Mouse (Mus musculus): Measurements from ENCODE around the gene Smlr1.

Gene Smlr1

DNA sequence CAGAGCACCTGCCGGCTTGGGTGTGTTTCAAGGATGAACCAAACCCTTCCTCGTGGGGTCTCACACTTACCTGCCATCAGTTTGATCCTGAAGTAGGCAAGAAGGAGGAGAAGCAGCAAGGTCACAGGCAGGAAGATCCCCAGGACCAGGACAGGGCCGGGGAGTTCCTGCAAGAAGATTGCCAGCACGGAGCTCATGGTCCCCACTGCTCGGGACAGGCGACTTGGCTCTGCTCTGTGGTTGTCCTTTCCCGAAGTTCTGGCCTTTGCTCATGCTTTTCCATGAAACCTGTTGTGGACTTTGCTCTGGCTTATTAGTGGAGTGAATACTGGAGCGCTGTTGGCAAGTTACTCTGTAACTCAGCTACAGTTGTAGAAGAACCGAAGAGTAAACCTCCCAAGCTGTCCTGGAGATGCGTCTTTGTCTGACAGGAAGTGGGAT, at the start of gene Smlr1:
TSS of gene Smlr1 (minus strand) at position 377 of the 441 bp plus-strand sequence.
- DNase-seq (ENCODE audit: low spot score) = no peak

DNA sequence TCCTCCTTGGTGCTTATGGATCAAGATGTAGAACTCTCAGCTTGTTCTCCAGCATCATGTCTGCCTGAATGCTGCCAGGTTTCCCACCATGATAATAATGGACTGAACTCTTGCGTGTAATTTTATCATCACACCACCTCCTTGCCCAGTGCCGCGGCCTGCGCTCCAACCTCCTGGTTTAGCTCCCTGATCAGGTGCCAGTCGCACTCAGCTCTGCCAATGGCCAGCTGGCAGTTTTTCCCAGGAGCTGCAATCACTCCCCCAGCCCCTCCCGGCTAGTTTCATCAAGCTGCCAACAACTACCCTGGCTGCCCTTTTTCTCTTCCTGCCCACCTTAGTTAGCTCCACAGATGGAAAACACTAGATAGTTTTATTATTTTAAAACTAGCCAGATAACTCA, 48.8 kb upstream of the Smlr1 start:
- no peak for DNase-seq (ENCODE audit: low spot score)

DNA sequence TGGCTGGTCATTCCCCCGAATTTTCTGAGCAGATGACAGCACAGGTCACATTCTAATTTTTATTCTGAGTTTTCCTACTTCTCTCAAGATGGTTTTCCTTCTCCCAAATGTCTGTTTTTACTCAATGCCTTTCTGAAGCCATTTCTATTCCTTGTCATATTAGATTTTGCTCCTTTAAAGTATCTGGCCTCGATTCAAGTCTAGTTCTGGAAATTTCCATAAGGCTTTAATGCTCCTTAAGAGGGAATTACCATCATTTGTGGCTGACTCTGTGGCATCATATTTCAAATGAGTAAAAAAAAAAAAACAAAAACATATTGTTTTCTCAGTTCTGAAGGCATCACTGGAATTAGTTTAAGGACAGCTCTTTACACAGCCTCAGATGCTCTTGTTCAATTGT, 44.0 kb upstream of the Smlr1 start:
- DNase-seq (ENCODE audit: low spot score) = no peak

DNA sequence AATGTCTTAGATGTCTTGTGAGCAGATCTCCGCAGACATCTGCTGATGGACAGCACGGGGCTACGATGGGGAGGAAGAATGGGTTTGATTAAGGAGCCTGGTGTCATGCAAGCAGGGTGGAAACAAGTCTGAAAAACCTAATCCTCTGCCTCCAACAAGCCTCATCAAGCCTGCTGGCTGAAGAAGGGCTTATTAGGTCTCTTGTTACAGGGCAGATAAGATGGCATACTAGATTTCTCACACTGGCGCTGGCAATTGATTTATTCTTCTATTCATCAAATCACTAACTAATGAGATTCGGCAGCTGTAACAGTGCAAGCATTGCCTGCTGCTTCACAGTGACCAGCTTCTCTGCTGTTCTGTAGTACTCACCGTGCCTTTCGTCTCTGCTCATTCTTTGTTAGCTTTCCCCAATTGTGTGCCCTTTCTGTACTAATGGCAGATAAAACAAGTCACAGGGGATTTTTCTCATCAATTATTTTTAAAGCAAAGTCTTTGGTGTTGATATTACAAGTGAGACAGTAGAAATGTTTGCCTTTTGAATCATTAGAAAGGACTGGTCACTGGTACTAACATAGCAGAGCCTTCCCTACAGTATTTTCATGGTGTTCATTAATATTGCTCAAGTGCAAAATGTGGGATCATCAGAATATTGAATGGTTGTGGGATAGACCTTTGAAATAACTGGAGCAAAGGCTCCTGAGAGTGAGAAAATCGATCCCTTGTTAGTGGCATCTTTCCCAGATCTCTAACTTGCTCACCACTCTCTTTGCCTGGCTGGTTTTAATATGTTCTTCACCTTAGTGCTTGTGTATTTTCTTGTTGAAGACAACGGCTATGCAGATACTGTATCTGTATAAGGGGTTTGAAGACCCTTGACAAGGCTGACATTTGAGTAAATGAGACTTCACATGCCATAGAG, 35.5 kb upstream of the Smlr1 start:
- DNase-seq (ENCODE audit: low spot score) = no peak

DNA sequence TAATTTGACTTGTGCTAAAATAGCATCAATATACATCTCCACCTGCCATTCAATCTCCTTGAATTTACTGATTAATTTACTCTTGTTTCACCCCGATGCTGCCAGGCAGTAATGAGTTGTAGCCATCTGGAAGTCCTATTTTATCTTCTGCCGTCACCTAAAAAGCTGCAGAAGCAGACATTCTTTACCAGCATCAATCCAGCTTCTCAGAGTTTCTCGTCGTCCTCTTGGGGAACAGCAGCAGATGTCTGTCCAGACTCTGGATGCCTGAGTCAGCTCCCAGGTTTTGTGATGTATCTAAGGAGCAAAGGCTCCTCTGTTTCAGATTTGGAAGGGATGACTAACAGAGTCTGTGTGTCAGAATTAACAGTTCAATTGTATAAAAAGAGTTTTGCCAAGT, 16.9 kb upstream of the Smlr1 start:
- DNase-seq (ENCODE audit: low spot score) = no peak

DNA sequence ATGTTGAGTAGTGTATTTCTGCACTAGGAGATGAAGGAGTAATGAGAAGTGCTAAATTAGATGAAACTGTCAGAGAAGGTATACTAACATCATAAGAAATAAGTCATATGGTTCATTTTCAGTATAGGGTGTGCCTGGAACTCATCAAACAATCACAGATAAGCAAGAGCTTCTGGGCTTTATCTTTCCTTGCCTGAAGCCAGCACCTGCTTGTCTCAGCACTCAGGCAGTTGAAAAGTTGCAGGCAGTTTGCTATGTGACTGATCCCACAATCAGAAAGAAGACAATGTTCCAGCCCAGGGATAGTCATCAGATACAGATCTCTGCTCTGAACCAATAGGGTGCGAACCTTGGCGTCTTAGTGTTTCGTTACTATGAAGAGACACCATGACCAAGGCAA, 5.0 kb upstream of the Smlr1 start:
- no peak for DNase-seq (ENCODE audit: low spot score)

DNA sequence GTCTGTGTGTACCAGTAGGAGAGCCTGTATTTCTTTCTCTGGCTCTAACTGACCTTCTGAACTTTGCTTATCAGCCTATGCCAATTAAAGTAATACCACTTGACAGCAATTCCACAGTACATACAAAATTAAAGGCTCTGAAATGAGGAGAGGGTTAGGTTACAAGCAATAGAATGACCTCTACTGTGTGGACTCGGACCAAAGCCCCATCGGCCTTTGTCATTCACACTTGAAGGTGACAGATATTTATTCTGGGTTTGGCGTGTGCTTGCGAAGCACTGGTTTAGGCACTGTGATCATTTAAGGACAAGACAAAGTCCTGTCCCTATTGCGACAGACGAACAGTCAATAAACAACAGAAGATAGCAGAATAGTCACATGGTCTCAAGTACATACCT, 3.7 kb upstream of the Smlr1 start:
- DNase-seq (ENCODE audit: low spot score) = no peak

DNA sequence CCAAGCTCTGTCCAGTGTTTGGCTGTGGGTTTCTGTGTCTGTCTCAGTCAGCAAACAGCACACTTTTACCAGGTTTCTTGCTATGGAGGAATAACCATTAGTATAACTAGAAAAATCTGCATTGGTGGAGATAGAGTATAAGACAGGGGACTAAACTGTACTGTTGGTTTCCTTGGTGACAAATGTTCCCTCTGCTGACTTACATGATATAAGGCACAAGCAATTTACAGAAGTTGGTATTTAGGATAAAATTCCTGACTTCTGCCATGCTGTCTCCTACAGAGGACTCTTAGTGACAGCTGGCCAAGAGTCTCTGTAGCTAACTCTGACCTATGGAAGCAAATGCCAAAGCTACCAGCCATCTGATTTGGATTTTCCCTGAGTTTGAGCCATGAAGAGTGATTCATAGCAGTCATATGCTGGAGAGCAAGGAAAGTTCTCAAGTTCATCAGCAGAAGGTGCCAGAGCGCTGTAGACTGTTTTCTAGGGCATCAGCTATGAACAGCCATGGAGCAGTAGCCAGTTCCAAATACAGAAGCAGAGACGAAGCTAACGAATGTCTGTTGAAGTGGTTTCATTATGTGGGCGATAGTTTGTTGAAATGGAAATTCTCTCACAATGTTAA, 3.2 kb upstream of the Smlr1 start:
- no peak for DNase-seq (ENCODE audit: low spot score)

DNA sequence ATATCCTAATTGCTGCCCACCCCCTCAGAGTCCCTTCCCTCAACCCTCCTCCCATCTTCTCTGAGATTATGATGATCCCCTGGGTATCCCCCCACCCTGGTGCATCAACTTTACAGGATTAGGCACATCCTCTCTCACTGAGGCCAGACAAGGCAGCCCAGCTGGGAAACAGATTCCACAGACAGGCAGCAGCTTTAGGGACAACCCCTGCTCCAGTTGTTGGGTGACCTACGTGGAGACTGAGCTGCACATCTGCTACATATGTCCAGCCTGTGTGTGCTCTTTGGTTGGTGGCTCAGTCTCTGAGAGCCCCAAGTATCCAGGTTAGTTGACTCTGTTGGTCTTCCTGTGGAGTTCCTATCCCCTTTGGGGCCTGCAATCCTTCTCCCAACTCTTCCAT, 2.7 kb upstream of the Smlr1 start:
- no peak for DNase-seq (ENCODE audit: low spot score)

DNA sequence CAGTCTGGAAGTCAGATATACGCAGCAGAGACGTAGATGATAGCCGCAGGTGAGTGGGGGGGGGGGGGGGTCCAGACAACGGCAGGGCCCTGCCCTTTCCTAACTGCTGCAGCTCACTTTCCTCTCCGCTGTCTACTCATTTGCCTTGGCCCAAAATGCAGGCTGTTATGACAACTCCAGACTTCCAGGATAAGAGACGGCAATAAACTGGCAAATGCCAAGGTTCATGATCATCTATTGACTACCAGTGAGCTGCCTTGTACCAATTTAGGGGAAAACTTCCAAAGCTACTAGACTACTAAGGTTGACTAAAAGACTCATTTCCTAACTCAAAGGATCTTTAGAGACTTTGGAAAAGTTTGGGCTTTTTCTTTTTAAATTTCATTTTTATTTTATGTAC, 554 bp upstream of the Smlr1 start:
- DNase-seq (ENCODE audit: low spot score) = no peak

DNA sequence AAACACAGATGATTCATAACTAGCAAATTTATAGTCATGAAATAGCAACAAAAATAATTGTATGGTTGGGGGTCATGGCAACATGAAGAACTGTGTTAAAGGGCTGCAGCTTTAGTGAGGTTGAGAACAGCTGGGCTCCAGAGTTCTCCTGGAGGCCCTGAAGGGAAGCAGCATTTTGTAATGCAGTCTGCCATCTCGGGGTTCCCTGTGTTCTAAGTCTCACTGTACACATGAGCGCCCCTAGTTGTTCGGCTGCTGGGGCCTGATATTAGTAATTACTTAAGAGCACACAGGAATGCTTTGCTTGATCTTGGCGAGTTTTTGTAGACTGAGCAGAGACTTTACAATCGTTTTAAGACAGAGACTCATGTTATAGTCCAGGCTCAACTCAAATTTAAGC, 1.6 kb downstream of the Smlr1 start:
- DNase-seq (ENCODE audit: low spot score) = no peak

DNA sequence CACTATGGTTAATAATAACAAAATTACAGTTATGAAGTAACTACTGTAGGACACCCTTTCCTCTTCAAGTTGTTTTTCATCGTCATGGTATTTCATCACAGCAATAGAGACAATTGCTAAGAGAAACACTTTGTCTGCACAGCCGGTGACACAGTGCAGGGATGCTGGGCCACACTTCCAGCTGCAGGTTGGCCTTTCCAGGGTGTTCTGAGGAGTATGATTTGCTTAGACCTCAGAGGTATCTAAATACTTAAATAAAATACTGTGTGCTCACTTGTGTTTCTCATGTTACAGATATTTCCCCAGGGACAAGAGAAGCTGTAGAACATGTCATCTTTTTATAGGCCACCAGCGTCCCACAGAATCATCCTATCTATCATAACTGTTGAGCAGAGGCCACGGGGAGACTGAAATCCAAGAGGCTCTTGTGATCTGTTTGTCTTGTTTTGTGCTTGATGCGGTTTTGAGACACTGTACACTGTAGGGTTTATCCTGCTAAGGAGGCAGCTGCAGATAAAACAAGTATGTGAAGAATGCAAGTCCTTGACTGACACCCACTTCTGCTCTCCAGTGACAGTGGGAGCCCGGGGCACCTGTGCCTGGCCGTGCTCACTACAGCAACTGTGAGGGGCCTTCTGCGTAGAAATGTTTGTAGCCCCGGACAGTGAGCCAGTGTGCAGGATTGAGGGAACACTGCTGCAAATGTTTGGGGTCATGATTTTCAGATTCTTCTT, 2.4 kb downstream of the Smlr1 start:
- no peak for DNase-seq (ENCODE audit: low spot score)

DNA sequence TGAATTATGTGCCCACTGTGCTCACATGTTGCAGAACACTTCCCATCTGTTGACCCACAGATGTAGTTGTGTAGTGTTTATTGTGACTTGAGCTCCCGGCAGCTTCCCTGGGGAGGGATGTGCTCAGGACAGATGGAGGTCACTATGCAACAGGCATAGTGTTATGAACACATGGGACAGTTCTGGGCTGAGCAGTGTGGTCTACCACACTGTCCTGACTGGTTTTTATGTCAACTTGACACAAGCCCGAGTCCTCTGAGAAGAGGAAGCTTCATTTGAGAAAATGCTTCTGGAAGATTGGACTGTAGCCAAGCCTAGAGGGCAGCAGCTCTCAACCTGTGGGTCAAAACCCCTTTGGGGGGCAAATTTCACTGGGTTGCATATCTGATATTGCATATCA, 3.0 kb downstream of the Smlr1 start:
- no peak for DNase-seq (ENCODE audit: low spot score)

DNA sequence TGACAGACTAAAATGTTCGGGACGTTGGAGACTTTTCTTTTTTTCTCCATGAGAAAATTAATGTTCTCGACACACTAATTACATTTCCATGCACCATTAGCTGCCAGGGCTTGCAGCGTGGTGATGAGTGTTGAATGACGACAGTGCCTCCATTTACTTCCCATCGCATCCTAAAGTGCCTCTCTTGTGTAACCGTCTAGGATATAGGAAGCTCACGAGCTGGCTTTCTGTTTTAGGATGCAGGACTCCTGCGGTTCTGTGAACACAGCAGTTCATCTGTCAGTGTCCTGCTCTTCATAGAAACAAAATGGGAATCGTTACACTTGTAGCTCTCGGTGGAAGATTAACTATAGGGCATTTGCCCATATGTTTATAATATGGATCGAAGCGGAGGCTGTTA, 4.7 kb downstream of the Smlr1 start:
- DNase-seq (ENCODE audit: low spot score) = no peak

DNA sequence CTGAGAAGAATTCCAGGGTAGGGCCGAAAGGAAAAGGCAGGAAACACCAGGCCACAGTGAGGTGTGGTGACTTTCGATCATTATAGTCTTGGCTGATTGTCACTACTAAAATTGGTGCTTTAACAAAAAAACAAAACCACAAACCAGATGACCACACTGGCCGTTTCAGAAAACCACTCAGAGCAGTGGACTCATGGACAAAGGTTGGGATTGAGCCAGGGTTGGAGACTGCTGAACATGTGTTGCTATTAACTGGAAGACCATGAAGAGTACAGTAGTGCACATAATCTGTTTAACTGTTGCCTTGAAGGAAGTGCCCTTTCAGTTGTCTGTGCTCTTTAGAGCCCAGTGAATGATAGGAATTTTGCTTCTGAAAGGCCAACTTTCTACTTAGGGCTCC, 8.9 kb downstream of the Smlr1 start:
- DNase-seq (ENCODE audit: low spot score) = no peak

DNA sequence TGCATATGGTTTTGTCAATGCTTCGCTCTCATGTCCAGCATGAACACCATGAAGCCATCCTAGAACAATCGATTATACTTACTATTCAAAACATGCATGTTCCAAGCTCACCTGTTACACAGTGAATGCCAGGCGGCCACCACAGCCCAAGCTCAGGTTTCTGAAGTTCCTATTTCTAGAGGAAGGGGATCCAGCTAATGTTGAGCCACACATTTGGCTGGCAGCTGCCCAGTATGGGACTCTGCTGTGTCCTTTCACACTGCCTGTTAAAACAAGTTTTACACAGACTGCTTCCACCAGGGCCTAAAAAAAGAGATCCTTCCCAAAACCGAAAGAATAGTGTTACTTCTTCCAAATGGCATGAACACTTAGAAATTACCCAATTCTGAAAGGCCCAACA, 9.4 kb downstream of the Smlr1 start:
- no peak for DNase-seq (ENCODE audit: low spot score)

DNA sequence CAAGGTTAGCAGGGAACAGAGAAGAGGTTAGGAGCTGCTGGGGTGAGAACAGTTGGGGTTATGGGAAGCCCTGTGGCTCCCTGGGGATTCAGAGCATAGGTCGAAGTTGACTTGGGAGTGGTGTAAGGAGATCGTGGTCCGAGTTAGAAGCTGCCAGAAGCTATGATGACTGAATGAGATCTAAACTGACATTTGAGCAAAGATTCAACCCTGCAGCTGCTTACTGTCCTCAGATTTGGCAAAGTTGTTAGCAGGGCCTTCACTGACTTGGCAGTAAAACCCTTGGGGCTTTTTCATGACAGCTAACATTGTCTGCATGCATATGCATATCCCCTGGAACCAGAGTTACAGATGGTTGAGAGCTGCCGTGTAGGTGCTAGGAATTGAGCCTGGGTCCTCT, 9.9 kb downstream of the Smlr1 start:
- DNase-seq (ENCODE audit: low spot score) = no peak

DNA sequence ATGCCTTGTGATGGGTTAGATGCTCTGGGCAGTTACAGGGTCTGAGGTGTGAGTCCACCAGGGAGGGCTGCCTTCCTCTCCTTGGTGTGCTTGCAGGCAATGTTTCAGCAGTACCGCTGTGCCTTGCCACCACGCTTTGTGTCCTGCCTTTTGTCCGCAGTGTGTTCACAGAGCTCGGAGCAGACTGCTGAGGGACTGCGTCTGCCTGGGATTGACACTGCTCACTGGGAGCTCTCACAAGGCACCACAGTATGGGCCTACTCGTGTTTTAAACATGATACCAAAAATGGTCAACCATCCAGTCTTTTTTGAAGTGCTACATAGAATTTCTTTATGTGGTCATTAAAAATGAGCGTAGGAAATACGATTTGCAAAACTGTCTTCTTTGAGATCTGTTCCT, 12.3 kb downstream of the Smlr1 start:
- no peak for DNase-seq (ENCODE audit: low spot score)

DNA sequence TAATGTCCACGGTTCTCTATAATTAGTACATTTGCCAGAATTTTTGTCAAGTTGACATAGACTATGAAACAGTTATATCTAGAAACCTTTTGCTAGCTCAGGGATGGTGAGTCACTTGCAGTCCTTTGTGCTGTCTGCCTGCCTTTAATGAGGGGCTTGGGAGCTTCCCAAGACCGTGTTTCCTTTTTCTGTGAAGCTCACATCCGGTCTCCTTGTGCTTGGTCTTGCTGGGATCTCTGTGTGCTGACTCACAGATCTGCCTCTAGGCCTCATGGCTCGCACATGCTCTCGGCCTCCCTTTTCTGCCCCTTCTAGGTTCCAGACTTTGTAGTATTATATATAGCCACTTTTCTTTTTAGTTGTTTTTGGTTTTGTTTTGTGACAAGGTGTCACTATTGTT, 15.6 kb downstream of the Smlr1 start:
- DNase-seq (ENCODE audit: low spot score) = no peak

DNA sequence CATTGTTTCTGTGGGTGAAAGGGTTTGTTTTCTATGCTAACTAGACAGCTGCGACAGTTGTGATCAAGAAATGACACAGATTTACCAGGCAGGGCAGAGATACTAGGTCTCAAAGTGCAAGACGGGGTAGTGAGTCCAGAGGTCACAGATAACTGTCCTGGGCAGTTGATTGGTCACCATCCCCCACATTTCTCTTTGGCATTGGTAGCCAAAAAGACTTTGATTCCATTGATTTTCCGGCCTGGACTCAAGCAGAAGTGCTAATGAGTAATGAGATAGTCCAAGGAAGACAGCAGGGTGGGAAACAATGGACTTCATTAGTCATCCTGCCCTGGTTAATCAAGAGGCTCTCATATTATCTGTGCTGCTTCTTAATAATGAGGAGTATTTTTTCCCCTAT, 16.1 kb downstream of the Smlr1 start:
- no peak for DNase-seq (ENCODE audit: low spot score)

DNA sequence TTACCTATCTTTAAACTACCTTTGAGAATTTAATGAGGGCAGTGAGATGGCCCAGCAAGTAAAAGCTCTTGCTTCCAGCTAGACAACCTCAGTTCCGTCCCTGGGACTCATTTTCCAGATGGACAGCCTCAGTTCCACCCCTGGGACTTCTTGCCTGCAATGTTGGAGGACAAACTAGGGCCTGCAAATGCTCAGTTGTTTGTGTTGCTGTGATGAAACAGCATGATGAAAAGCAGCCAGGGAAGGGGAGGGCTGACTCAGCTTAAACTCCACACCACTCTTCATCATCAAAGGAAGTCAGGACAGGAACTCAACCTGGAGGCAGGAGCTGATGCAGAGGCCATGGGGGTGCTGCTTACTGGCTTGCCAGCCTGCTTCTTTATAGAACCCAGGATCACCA, 22.2 kb downstream of the Smlr1 start:
- no peak for DNase-seq (ENCODE audit: low spot score)

DNA sequence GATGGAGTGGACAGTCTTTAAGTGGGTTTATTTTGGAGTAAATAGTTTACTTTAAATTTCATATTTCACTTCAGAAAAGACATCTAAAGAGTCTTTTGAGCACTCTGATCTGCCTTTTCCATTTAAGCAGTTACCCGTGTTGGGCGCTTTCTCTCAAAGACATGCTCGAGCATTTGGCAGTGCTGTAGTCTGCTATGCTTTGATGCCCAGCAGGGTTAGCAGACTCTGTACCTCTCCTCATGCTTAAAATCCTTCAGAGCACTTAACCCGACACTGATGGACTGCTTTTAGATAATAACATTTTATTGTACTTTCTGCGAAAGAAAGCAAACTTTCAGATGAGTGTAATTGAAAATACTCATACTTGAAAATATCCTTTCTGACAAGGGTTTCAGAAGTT, 32.8 kb downstream of the Smlr1 start:
- no peak for DNase-seq (ENCODE audit: low spot score)
